Mouse (Mus musculus) adrenal gland, postnatal 14 days (tissue): ENCODE data around the gene Olfr1200. TPM values are rescaled to one million over a fixed set of nuclear protein-coding genes. Genes with fewer than 3 reads are reported as not detected.

Experiments used
- DNase-seq: peaks from one replicate; pipeline ENCODE4 v3.0.0; 2021; ENCODE audit warnings: mixed read lengths
- long read RNA-seq, 2 experiments: library from polyadenylated mRNA; stranded (forward); transcript quantifications; one replicate each; pipeline ENCODE4 v2.0.0; 2021
- total RNA-seq: library from RNA; stranded (reverse); gene quantifications from 2 replicates; pipeline ENCODE4 v1.2.3, GENCODE M21; 2021

Gene Olfr1200
- not detected in 2 replicates for total RNA-seq
- long read RNA-seq, experiment 1, result 0 reads
- long read RNA-seq, experiment 2, result 0 reads

DNA sequence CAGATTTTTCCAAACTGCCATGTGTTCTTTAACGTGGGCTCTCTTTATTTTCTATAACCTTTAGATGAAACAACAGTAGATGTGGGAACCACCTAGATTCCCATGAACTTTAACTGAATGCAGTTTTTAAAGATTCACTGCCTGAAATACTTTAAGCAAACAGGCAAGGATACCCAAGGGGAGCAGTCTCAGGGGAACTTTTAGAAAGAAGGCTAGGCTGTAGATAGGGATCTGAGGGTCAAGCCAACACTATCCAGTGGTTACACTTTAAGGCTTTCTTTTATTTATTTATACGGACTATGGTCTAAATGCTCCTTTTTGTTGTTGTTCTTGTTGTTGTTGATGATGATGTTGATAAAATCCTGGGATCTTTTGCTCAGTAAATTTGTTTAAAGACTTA is at the start of gene Olfr1200:
Gene Olfr1200, minus strand, starts transcription at position 101 of the 400 bp plus-strand sequence.
- no peak for DNase-seq

- no peak for DNase-seq
Measured at GRCm38 (mm10) chr2:88814196-88814595, 43.9 kb upstream of the Olfr1200 start, which contains the start of gene Olfr1202. Gene Olfr1202, plus strand, starts transcription at chr2:88814496.

GRCm38 (mm10) chr2:88792736-88793135 is 22.4 kb upstream of the Olfr1200 start, which contains the start of gene Olfr1201:
Gene Olfr1201, plus strand, starts transcription at chr2:88793036.
- DNase-seq, result no peak

DNA sequence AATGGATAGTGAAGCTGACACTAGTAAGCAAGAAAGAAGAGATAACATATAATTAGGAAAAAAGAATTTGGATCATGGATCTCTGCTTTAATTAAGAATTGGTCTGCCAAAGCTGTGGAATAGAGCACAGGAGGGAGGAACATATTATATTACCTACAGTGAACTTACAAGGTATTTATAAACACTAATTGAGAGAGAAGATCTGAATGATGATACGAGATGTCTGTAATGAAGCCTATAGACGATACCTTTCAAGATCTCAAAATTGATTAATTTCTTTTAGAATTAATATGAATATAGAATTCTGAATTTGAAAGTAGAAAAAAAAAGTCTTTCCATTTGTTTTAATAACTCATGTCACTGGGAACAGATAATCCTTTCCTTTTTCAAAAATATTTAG is 9.9 kb downstream of the Olfr1200 start, which contains the start of gene Olfr1199:
Gene Olfr1199, minus strand, starts transcription at position 101 of the 400 bp plus-strand sequence.
- no peak for DNase-seq

- no peak for DNase-seq
Measured at GRCm38 (mm10) chr2:88751270-88751669, 19.0 kb downstream of the Olfr1200 start, which contains the start of gene Olfr1198. Gene Olfr1198, minus strand, starts transcription at chr2:88751370.

DNA sequence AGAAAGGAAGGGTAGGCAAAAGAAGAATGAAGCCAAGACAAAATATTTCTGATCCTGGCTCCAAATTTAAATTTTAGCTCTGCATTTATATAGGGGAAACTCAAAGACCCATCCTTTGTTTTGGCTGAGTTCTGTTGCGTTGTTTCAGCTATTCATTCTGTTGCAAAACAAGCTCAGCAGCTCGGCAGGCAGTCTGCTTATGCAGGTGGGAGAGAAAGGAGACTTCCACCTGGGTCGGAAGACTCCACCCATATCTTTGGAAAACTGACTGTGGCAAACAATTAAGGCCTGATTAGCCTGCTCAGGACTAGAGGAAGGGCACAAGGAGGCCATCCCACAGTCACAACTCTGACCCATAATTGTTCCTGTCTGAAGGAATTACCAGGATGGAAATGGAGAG is 26.9 kb downstream of the Olfr1200 start:
- DNase-seq, result no peak

- no peak for DNase-seq
Measured at GRCm38 (mm10) chr2:88732266-88732665, 38.0 kb downstream of the Olfr1200 start, which contains the start of gene Olfr1197. Gene Olfr1197, minus strand, starts transcription at chr2:88732366.

Other genes with a start within 250 kb of the Olfr1200 start
- gene Olfr1188, start 213.6 kb downstream of the Olfr1200 start, total RNA-seq, result not detected in 2 replicates
- not detected in 2 replicates for gene Olfr1189, start 184.0 kb downstream of the Olfr1200 start, total RNA-seq
- gene Olfr1191-ps1, start 129.9 kb downstream of the Olfr1200 start, total RNA-seq, result not detected in 2 replicates
- gene Olfr1192-ps1, start 122.0 kb downstream of the Olfr1200 start, total RNA-seq, result not detected in 2 replicates
- gene Olfr1193, start 94.9 kb downstream of the Olfr1200 start, total RNA-seq, result not detected in 2 replicates
- gene Olfr1195, start 81.3 kb downstream of the Olfr1200 start, total RNA-seq, result not detected in 2 replicates
- gene Olfr1196, start 65.9 kb downstream of the Olfr1200 start, total RNA-seq, result not detected in 2 replicates
- gene Olfr1197, start 38.1 kb downstream of the Olfr1200 start, total RNA-seq, result not detected in 2 replicates
- gene Olfr1198, start 19.1 kb downstream of the Olfr1200 start, total RNA-seq, result not detected in 2 replicates
- not detected in 2 replicates for gene Olfr1199, start 10.0 kb downstream of the Olfr1200 start, total RNA-seq
- not detected in 2 replicates for gene Olfr1201, start 22.5 kb upstream of the Olfr1200 start, total RNA-seq
- 0.11 TPM in 1 of 2 replicates, not detected in the other for gene Olfr1202, start 44.0 kb upstream of the Olfr1200 start, total RNA-seq
- gene Olfr1205, start 59.2 kb upstream of the Olfr1200 start, total RNA-seq, result not detected in 2 replicates
- not detected in 2 replicates for gene Olfr1204, start 78.8 kb upstream of the Olfr1200 start, total RNA-seq
- gene Olfr1206, start 92.7 kb upstream of the Olfr1200 start, total RNA-seq, result not detected in 2 replicates
- not detected in 2 replicates for gene Olfr1208, start 131.8 kb upstream of the Olfr1200 start, total RNA-seq
- gene Olfr1209, start 144.7 kb upstream of the Olfr1200 start, total RNA-seq, result not detected in 2 replicates
- not detected in 2 replicates for gene Olfr1211, start 167.6 kb upstream of the Olfr1200 start, total RNA-seq
- not detected in 2 replicates for gene Olfr1212, start 183.5 kb upstream of the Olfr1200 start, total RNA-seq
- gene Gm13762, start 209.8 kb upstream of the Olfr1200 start, total RNA-seq, result not detected in 2 replicates
- not detected in 2 replicates for gene Olfr1214, start 222.2 kb upstream of the Olfr1200 start, total RNA-seq
- gene Olfr1215, start 236.5 kb upstream of the Olfr1200 start, total RNA-seq, result not detected in 2 replicates
- not detected in 2 replicates for gene Olfr1216, start 247.9 kb upstream of the Olfr1200 start, total RNA-seq